Mouse (Mus musculus): ENCODE measurements around the gene Slc16a3.

DNA sequence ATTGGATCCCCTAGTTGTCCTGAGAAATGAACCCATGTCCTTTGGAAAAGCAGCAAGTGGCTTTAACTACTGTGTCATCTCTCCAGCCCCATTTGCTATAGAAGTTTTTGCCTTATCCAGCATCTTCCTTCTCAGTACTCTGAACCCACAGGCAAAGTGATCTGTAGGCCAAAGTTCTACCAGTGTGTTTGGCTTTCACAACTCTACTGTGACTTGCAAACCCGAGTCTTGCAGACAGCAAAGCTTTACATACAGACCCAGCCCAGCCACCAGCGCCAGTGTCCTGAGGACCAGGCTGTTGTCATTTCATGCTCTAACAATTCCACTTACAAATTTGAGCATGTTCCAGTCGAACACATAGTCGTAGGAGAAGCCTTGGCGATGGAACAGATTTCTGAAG, 23.0 kb downstream of the Slc16a3 start:
- TF ChIP-seq CTCF (IDR thresholded peaks at IDR 0.05; ENCODE audit: low read depth, low read length) (no peak), GATA2 (IDR thresholded peaks at IDR 0.05; ENCODE audit: borderline replicate concordance, low read depth, low read length) (no peak), POLR2AphosphoS5 (IDR thresholded peaks at IDR 0.05; ENCODE audit: insufficient replicate concordance, low read depth, low read length) (no peak), GATA1 (IDR thresholded peaks at IDR 0.05; ENCODE audit: borderline replicate concordance, low read length) (no peak)
